Mouse (Mus musculus) CH12.LX (cell line): ENCODE data around the gene Iqgap1.

ENCODE experiments used
- CTCF ChIP-seq, 2 experiments: IDR thresholded peaks in 1 of 2; conservative IDR thresholded peaks in 1 of 2; 2 replicates each; pipeline ENCODE4 v1.5.1; 2011 to 2012; ENCODE audit warnings: low read depth in 2 of 2, low read length in 2 of 2, improper control_type of control experiment in 1 of 2, inconsistent platforms in 1 of 2, mild to moderate bottlenecking in 1 of 2, moderate library complexity in 1 of 2
- GABPA ChIP-seq: IDR thresholded peaks from 2 replicates; pipeline ENCODE4 v1.6.1; 2012; ENCODE audit warnings: low read depth, low read length, improper control_type of control experiment, inconsistent platforms; ENCODE audit not compliant: insufficient replicate concordance
- MAFK ChIP-seq: IDR thresholded peaks from 2 replicates; pipeline ENCODE4 v1.6.1; 2011; ENCODE audit warnings: low read length, improper control_type of control experiment; ENCODE audit not compliant: insufficient replicate concordance
- MAZ ChIP-seq: IDR thresholded peaks from 2 replicates; pipeline ENCODE4 v1.6.1; 2012; ENCODE audit warnings: low read depth, mild to moderate bottlenecking, inconsistent platforms, low read length, improper control_type of control experiment, moderate library complexity
- POLR2A ChIP-seq: IDR thresholded peaks from 2 replicates; pipeline ENCODE4 v1.6.1; 2011; ENCODE audit warnings: low read depth, mild to moderate bottlenecking, improper control_type of control experiment, low read length
- ZKSCAN1 ChIP-seq: IDR thresholded peaks from 2 replicates; pipeline ENCODE4 v1.6.1; 2012; ENCODE audit warnings: low read depth, inconsistent platforms, low read length, improper control_type of control experiment, borderline replicate concordance

DNA sequence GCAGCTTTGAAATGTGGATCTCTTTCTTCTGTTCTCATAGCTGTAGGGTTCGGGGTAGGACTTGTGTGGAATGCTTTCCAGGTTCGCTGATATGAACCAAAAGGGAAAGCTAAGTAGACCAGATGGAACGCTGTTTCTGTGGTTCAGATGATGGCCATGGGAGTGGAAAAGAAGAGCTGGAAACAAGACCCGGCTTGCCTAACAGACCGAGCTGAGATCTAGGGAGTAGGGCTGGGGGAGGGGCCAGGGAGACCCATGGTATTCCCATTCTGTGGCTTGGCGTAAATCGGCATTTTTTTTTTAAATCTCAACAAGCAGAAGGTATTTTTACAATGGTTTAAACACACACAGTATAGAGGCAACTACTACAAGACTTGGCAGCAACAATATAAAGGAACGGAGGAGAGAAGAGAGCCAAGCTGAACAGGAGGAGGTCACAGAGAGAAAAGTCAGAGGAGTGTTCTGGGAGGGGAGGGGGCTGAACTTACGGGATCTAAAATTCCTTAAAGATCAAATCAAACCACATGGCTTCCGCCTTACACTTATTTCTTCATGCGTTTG lies at the start of gene Iqgap1:
- TF ChIP-seq CTCF (conservative IDR thresholded peaks at IDR 0.05 in 1 of 2, IDR thresholded peaks at IDR 0.05 in 1 of 2; ENCODE audit: low read depth in 2 of 2, low read length in 2 of 2) (no peak), MAZ (no peak), GABPA (no peak), ZKSCAN1 (no peak), MAFK (no peak), POLR2A (no peak)
